Mouse (Mus musculus) regulatory T cell (primary cell): ENCODE measurements around the gene Cwf19l1.
"Not testable (repeated sequence)": the region's sequence is repeated elsewhere in the genome, so short reads cannot be mapped to it uniquely, and the experiment has no call there.

ENCODE experiments used
- in situ Hi-C: fragments of 300-600 bp; cut with MboI, MseI; formaldehyde crosslinking; loops from one replicate; pipeline ENCODE4 v1.15.1; 2025; ENCODE audit warnings: high pct_unique_total_duplicates

Cwf19l1 gene

GRCm38 (mm10) chr19:44135072-44135959, at the start of gene Cwf19l1:
TSS of gene Cwf19l1 (minus strand) at chr19:44135876.
- in situ Hi-C loops, result no loop called here

GRCm38 (mm10) chr19:44183968-44184367, 48.3 kb upstream of the Cwf19l1 start:
- in situ Hi-C loops, result no loop called here

GRCm38 (mm10) chr19:44180502-44180901, 44.8 kb upstream of the Cwf19l1 start:
- in situ Hi-C loops, result no loop called here

- in situ Hi-C loops, result no loop called here
Measured at GRCm38 (mm10) chr19:44176741-44177140, 41.1 kb upstream of the Cwf19l1 start.

- in situ Hi-C loops, result no loop called here
Measured at GRCm38 (mm10) chr19:44174835-44175234, 39.2 kb upstream of the Cwf19l1 start.

- in situ Hi-C loops, result no loop called here
Measured at GRCm38 (mm10) chr19:44161515-44161914, 25.8 kb upstream of the Cwf19l1 start.

- in situ Hi-C loops, result loop anchor here (10.0 kb wide), 1 partner anchor 1395 kb away; no protein-coding TSS in a partner anchor
Measured at GRCm38 (mm10) chr19:44159386-44159785, 23.7 kb upstream of the Cwf19l1 start.

- in situ Hi-C loops, result loop anchor here (10.0 kb wide), 1 partner anchor 1398 kb away; no protein-coding TSS in a partner anchor
Measured at GRCm38 (mm10) chr19:44157005-44157404, 21.3 kb upstream of the Cwf19l1 start.

GRCm38 (mm10) chr19:44153781-44154180, 18.1 kb upstream of the Cwf19l1 start:
- in situ Hi-C loops, result loop anchor here (10.0 kb wide), 1 partner anchor 1401 kb away; no protein-coding TSS in a partner anchor

GRCm38 (mm10) chr19:44148991-44149390, 13.3 kb upstream of the Cwf19l1 start:
- in situ Hi-C loops, result loop anchor here (5.0 to 10.0 kb wide), 2 partner anchors 103 to 146 kb away; partner anchors contain the start of gene Scd2

- in situ Hi-C loops, result loop anchor here (5.0 to 10.0 kb wide), 2 partner anchors 104 to 146 kb away; partner anchors contain the start of gene Scd2
Measured at GRCm38 (mm10) chr19:44148345-44148744, 12.7 kb upstream of the Cwf19l1 start.

GRCm38 (mm10) chr19:44146951-44147350, 11.3 kb upstream of the Cwf19l1 start:
- in situ Hi-C loops, result loop anchor here (5.0 to 10.0 kb wide), 2 partner anchors 105 to 148 kb away; partner anchors contain the start of gene Scd2

GRCm38 (mm10) chr19:44146568-44146879, 10.8 kb upstream of the Cwf19l1 start:
- in situ Hi-C loops, result loop anchor here (5.0 to 10.0 kb wide), 2 partner anchors 106 to 148 kb away; partner anchors contain the start of gene Scd2

- in situ Hi-C loops, result loop anchor here (5.0 to 10.0 kb wide), 2 partner anchors 106 to 149 kb away; partner anchors contain the start of gene Scd2
Measured at GRCm38 (mm10) chr19:44145702-44146567, 10.3 kb upstream of the Cwf19l1 start, which contains the start of gene Bloc1s2. TSS of gene Bloc1s2 (minus strand) at chr19:44146446.

- in situ Hi-C loops, result loop anchor here (10.0 kb wide), 1 partner anchor 150 kb away; the partner anchor contains the start of gene Scd2
Measured at GRCm38 (mm10) chr19:44144366-44144765, 8.7 kb upstream of the Cwf19l1 start.

- in situ Hi-C loops, result no loop called here
Measured at GRCm38 (mm10) chr19:44135960-44136485, 347 bp upstream of the Cwf19l1 start.

- in situ Hi-C loops, result no loop called here
Measured at GRCm38 (mm10) chr19:44132917-44133316, 2.8 kb downstream of the Cwf19l1 start.

- in situ Hi-C loops, result no loop called here
Measured at GRCm38 (mm10) chr19:44128560-44128959, 7.1 kb downstream of the Cwf19l1 start.

GRCm38 (mm10) chr19:44127729-44128497, 7.8 kb downstream of the Cwf19l1 start:
- in situ Hi-C loops, result no loop called here

- in situ Hi-C loops, result no loop called here
Measured at GRCm38 (mm10) chr19:44121137-44121536, 14.5 kb downstream of the Cwf19l1 start.

- in situ Hi-C loops, result not testable (repeated sequence)
Measured at GRCm38 (mm10) chr19:44120686-44121085, 15.0 kb downstream of the Cwf19l1 start.
